14 mouse cellular contexts compared by ENCODE assay signal in genomic region chr6:76620754-76621204, GRCm38 (mm10).
DNase-seq lines count a peak whose midpoint lies in the region; ATAC-seq and TF ChIP-seq lines count a peak whose summit lies in the region.
"Had no signal": no experiment of that assay in that cellular context is flagged by ENCODE, and none has a peak within 500 bp of the region (broad histone marks: within the 10 kb centered on the region; RNA-seq: fewer than 3 reads in every experiment).

No protein-coding gene starts in this region.

- no peak overlapping the region for H3K27ac ChIP-seq in embryonic facial prominence, embryonic 14.5 days (replicated peaks; ENCODE audit: low read depth, low read length)
- no peak overlapping the region for H3K27ac ChIP-seq in embryonic facial prominence, embryonic 10.5 days (replicated peaks)
- H3K27ac ChIP-seq in lung, embryonic 16.5 days (ENCODE audit: low read length) = no peak overlapping the region
- no peak overlapping the region for H3K27ac ChIP-seq in lung, postnatal 0 days (ENCODE audit: low read length)
- H3K27ac ChIP-seq in hindbrain, embryonic 15.5 days (replicated peaks) = no peak overlapping the region
- no peak overlapping the region for H3K27ac ChIP-seq in neural tube, embryonic 14.5 days (ENCODE audit: low read depth, low read length)
- H3K27ac ChIP-seq: heart, embryonic 13.5 days; kidney, postnatal 0 days; limb, embryonic 13.5 days had no signal

- no peak overlapping the region for H3K4me3 ChIP-seq in embryonic facial prominence, embryonic 14.5 days (ENCODE audit: low read depth, low read length)
- H3K4me3 ChIP-seq in embryonic facial prominence, embryonic 10.5 days = no peak overlapping the region
- no peak overlapping the region for H3K4me3 ChIP-seq in lung, embryonic 16.5 days (ENCODE audit: low read length)
- no peak overlapping the region for H3K4me3 ChIP-seq in lung, postnatal 0 days (ENCODE audit: low read depth, low read length)
- no peak overlapping the region for H3K4me3 ChIP-seq in hindbrain, embryonic 15.5 days
- H3K4me3 ChIP-seq in neural tube, embryonic 14.5 days (ENCODE audit: low read depth, low read length) = no peak overlapping the region
- H3K4me3 ChIP-seq: erythroblast, embryonic 14.5 days; heart, embryonic 13.5 days; limb, embryonic 13.5 days; myocyte had no signal

- no peaks in the 10 kb centered on the region for H3K9me3 ChIP-seq in embryonic facial prominence, embryonic 14.5 days (ENCODE audit: control insufficient read depth, low read length)
- H3K9me3 ChIP-seq in embryonic facial prominence, embryonic 10.5 days = no peaks in the 10 kb centered on the region
- no peaks in the 10 kb centered on the region for H3K9me3 ChIP-seq in lung, embryonic 16.5 days (ENCODE audit: control insufficient read depth, low read length)
- H3K9me3 ChIP-seq in lung, postnatal 0 days (ENCODE audit: low read length) = no peaks in the 10 kb centered on the region
- no peaks in the 10 kb centered on the region for H3K9me3 ChIP-seq in hindbrain, embryonic 15.5 days
- no peaks in the 10 kb centered on the region for H3K9me3 ChIP-seq in neural tube, embryonic 14.5 days (ENCODE audit: control insufficient read depth, low read length)
- H3K9me3 ChIP-seq: heart, embryonic 13.5 days; limb, embryonic 13.5 days had no signal

- no peaks in the 10 kb centered on the region for H3K36me3 ChIP-seq in embryonic facial prominence, embryonic 14.5 days (ENCODE audit: control insufficient read depth, insufficient read depth, low read length)
- H3K36me3 ChIP-seq in embryonic facial prominence, embryonic 10.5 days (replicated peaks) = no peaks in the 10 kb centered on the region
- no peaks in the 10 kb centered on the region for H3K36me3 ChIP-seq in lung, embryonic 16.5 days (ENCODE audit: control insufficient read depth, insufficient read depth, low read length)
- no peaks in the 10 kb centered on the region for H3K36me3 ChIP-seq in lung, postnatal 0 days (ENCODE audit: insufficient read depth, low read length)
- no peaks in the 10 kb centered on the region for H3K36me3 ChIP-seq in hindbrain, embryonic 15.5 days
- no peaks in the 10 kb centered on the region for H3K36me3 ChIP-seq in neural tube, embryonic 14.5 days (ENCODE audit: control insufficient read depth, insufficient read depth, low read length)
- H3K36me3 ChIP-seq: heart, embryonic 13.5 days; limb, embryonic 13.5 days had no signal

- no peak for TF ChIP-seq CTCF in lung, postnatal 0 days (IDR thresholded peaks at IDR 0.05)

- no peak for ATAC-seq in embryonic facial prominence, embryonic 14.5 days (ENCODE audit: low read depth)
- peak; percentile 82 for ATAC-seq in lung, embryonic 16.5 days (ENCODE audit: low read depth)
- no peak for ATAC-seq in lung, postnatal 0 days
- peak; percentile 73 for ATAC-seq in hindbrain, embryonic 15.5 days (ENCODE audit: low FRiP score, low read depth)
- peak; percentile 88 for ATAC-seq in neural tube, embryonic 14.5 days (ENCODE audit: low read depth)

- DNase-seq in embryonic facial prominence, embryonic 14.5 days (ENCODE audit: low spot score) = peak; percentile 9
- DNase-seq in embryonic facial prominence, embryonic 10.5 days (ENCODE audit: low spot score) = no peak
- DNase-seq in lung, postnatal 0 days (ENCODE audit: low spot score) = no peak
- DNase-seq in T-cell, adult 2 months (ENCODE audit: low spot score) = no peak
- no peak for DNase-seq in layer of hippocampus, postnatal 25 days (ENCODE audit: extremely low spot score in 1 of 2, low spot score in 1 of 2)
- DNase-seq: B cell, adult 2 months had no signal

- no peaks in the 10 kb centered on the region for H3K27me3 ChIP-seq in embryonic facial prominence, embryonic 14.5 days (replicated peaks; ENCODE audit: control insufficient read depth, insufficient read depth, low read length)
- H3K27me3 ChIP-seq in embryonic facial prominence, embryonic 10.5 days (replicated peaks; ENCODE audit: low read depth, poor library complexity, severe bottlenecking) = no peaks in the 10 kb centered on the region
- H3K27me3 ChIP-seq in lung, embryonic 16.5 days (ENCODE audit: control insufficient read depth, insufficient read depth, low read depth, low read length) = no peaks in the 10 kb centered on the region
- H3K27me3 ChIP-seq in lung, postnatal 0 days (replicated peaks; ENCODE audit: insufficient read depth, low read length) = no peaks in the 10 kb centered on the region
- no peaks in the 10 kb centered on the region for H3K27me3 ChIP-seq in hindbrain, embryonic 15.5 days
- H3K27me3 ChIP-seq in neural tube, embryonic 14.5 days (ENCODE audit: control insufficient read depth, insufficient read depth, low read length) = no peaks in the 10 kb centered on the region
- H3K27me3 ChIP-seq: heart, embryonic 13.5 days; limb, embryonic 13.5 days had no signal

- no peak overlapping the region for H3K9ac ChIP-seq in embryonic facial prominence, embryonic 14.5 days (ENCODE audit: low read depth, low read length)
- no peak overlapping the region for H3K9ac ChIP-seq in lung, embryonic 16.5 days (ENCODE audit: low read length)
- H3K9ac ChIP-seq in lung, postnatal 0 days (replicated peaks; ENCODE audit: low read depth) = no peak overlapping the region
- no peak overlapping the region for H3K9ac ChIP-seq in hindbrain, embryonic 15.5 days
- no peak overlapping the region for H3K9ac ChIP-seq in neural tube, embryonic 14.5 days (replicated peaks; ENCODE audit: low read depth, low read length)
- H3K9ac ChIP-seq: heart, embryonic 13.5 days; limb, embryonic 13.5 days had no signal

- no peak for TF ChIP-seq EP300 in lung, postnatal 0 days (IDR thresholded peaks at IDR 0.05)

- no peaks in the 10 kb centered on the region for H3K4me1 ChIP-seq in embryonic facial prominence, embryonic 14.5 days (ENCODE audit: control insufficient read depth, insufficient read depth, low read length)
- H3K4me1 ChIP-seq in embryonic facial prominence, embryonic 10.5 days = no peaks in the 10 kb centered on the region
- 0 out of 2 replicates have a peak, but pooled peaks cover 2% of the 10 kb centered on the region for H3K4me1 ChIP-seq in lung, embryonic 16.5 days (replicated peaks; ENCODE audit: control insufficient read depth, insufficient read depth, low read length)
- H3K4me1 ChIP-seq in lung, postnatal 0 days (ENCODE audit: insufficient read depth, low read depth, low read length) = no peaks in the 10 kb centered on the region
- H3K4me1 ChIP-seq in hindbrain, embryonic 15.5 days (replicated peaks) = no peaks in the 10 kb centered on the region
- H3K4me1 ChIP-seq in neural tube, embryonic 14.5 days (ENCODE audit: control insufficient read depth, insufficient read depth, low read length) = no peaks in the 10 kb centered on the region
- H3K4me1 ChIP-seq: heart, embryonic 13.5 days; limb, embryonic 13.5 days had no signal

- 67% methylated on average over 6 of the region's 6 CpGs for WGBS in embryonic facial prominence, embryonic 14.5 days
- 78% methylated on average over 6 of the region's 6 CpGs for whole genome bisulfite sequencing in embryonic facial prominence, embryonic 10.5 days
- 52% methylated on average over 6 of the region's 6 CpGs for WGBS in lung, embryonic 16.5 days
- 69% methylated on average over 6 of the region's 6 CpGs for WGBS in lung, postnatal 0 days
- 20% methylated on average over 6 of the region's 6 CpGs for WGBS in hindbrain, embryonic 15.5 days
- 24% methylated on average over 6 of the region's 6 CpGs for WGBS in neural tube, embryonic 14.5 days

- H3K4me2 ChIP-seq in embryonic facial prominence, embryonic 14.5 days (ENCODE audit: low read depth, low read length) = no peak overlapping the region
- no peak overlapping the region for H3K4me2 ChIP-seq in lung, embryonic 16.5 days (ENCODE audit: low read depth, low read length)
- no peak overlapping the region for H3K4me2 ChIP-seq in lung, postnatal 0 days (replicated peaks; ENCODE audit: low read depth, low read length)
- H3K4me2 ChIP-seq in hindbrain, embryonic 15.5 days = no peak overlapping the region
- H3K4me2 ChIP-seq in neural tube, embryonic 14.5 days (ENCODE audit: low read depth, low read length) = no peak overlapping the region
- H3K4me2 ChIP-seq: heart, embryonic 13.5 days; limb, embryonic 13.5 days had no signal

Comparison
In these comparisons a context has a peak if more than half of its experiments do, and no peak if none do; other contexts are left out.
1. ATAC-seq: peak in lung, embryonic 16.5 days (single experiment), hindbrain, embryonic 15.5 days (single experiment) and neural tube, embryonic 14.5 days (single experiment); none in embryonic facial prominence, embryonic 14.5 days (single experiment) and lung, postnatal 0 days (single experiment).